Mouse (Mus musculus) ES-E14 (cell line): Measurements from ENCODE around the gene Igfbp6. TPM values are rescaled to one million over a fixed set of nuclear protein-coding genes. Genes with fewer than 3 reads are reported as not detected.
A peak's percentile ranks its signal among the peaks of the same experiment; 100 is the strongest.

Experiments used
- DNase-seq: peaks from one replicate; pipeline ENCODE4 v3.0.0-alpha.2; 2013; ENCODE audit warnings: low read depth, low spot score
- H3K27ac ChIP-seq: 2 replicates; pipeline ENCODE4 v1.5.1; 2012; ENCODE audit warnings: low read depth, mild to moderate bottlenecking, low read length, moderate library complexity, mixed read lengths; ENCODE audit not compliant: poor library complexity, insufficient read depth, severe bottlenecking
- H3K36me3 ChIP-seq: 2 replicates; pipeline ENCODE4 v1.6.1; 2012; ENCODE audit warnings: mild to moderate bottlenecking, low read length, moderate library complexity, mixed read lengths; ENCODE audit not compliant: control insufficient read depth, poor library complexity, insufficient read depth, severe bottlenecking
- H3K4me1 ChIP-seq, 2 experiments: fragments of 150-350 bp in 1 of 2; sonication (generic) in 1 of 2; 2 replicates each; pipeline ENCODE4 v1.6.1; 2012; ENCODE audit warnings: low read length in 2 of 2, mild to moderate bottlenecking in 1 of 2, mixed read lengths in 1 of 2; ENCODE audit not compliant: control insufficient read depth in 2 of 2, insufficient read depth in 2 of 2, poor library complexity in 1 of 2
- H3K4me3 ChIP-seq, 2 experiments: fragments of 150-350 bp in 1 of 2; sonication (generic) in 1 of 2; 2 replicates each; pipeline ENCODE4 v1.5.1; 2012; ENCODE audit warnings: low read length in 2 of 2, low read depth in 1 of 2, mild to moderate bottlenecking in 1 of 2, mixed read lengths in 1 of 2; ENCODE audit not compliant: insufficient read depth in 1 of 2, poor library complexity in 1 of 2, severe bottlenecking in 1 of 2
- H3K9ac ChIP-seq: 2 replicates; pipeline ENCODE4 v1.6.1; 2012; ENCODE audit warnings: low read depth, mild to moderate bottlenecking, low read length, mixed read lengths; ENCODE audit not compliant: poor library complexity, insufficient read depth, severe bottlenecking
- H3K9me3 ChIP-seq: fragments of 150-350 bp; sonication (generic); 2 replicates; pipeline ENCODE4 v1.6.1; 2012; ENCODE audit warnings: low read depth, mild to moderate bottlenecking, low read length; ENCODE audit not compliant: control insufficient read depth, insufficient read depth
- CHD2 ChIP-seq: IDR thresholded peaks from 2 replicates; pipeline ENCODE4 v1.6.1; 2014; ENCODE audit warnings: mild to moderate bottlenecking, low read depth, low read length, inconsistent platforms
- HCFC1 ChIP-seq: IDR thresholded peaks from 2 replicates; pipeline ENCODE4 v1.6.1; 2012; ENCODE audit warnings: low read length, inconsistent platforms, borderline replicate concordance; ENCODE audit not compliant: insufficient read depth
- MAFK ChIP-seq: IDR thresholded peaks from 2 replicates; pipeline ENCODE4 v1.6.1; 2014; ENCODE audit warnings: mild to moderate bottlenecking, low read depth, low read length, inconsistent platforms; ENCODE audit not compliant: insufficient read depth
- ZC3H11A ChIP-seq: IDR thresholded peaks from 2 replicates; pipeline ENCODE4 v1.6.1; 2012; ENCODE audit warnings: low read depth, mild to moderate bottlenecking, inconsistent platforms, low read length, borderline replicate concordance
- ZNF384 ChIP-seq: IDR thresholded peaks from 2 replicates; pipeline ENCODE4 v1.6.1; 2012; ENCODE audit warnings: low read depth, low read length, inconsistent platforms
- in situ Hi-C, 2 experiments: fragments of 600-800 bp; cut with MboI; formaldehyde crosslinking; loops; one replicate each; pipeline ENCODE4 v1.15.1; 2025; ENCODE audit warnings: low sequenced_read_pairs in 2 of 2, inconsistent platforms in 1 of 2; ENCODE audit not compliant: unreplicated experiment in 2 of 2
- total RNA-seq: library from RNA; depleted of rRNA; stranded (reverse); fragments of 300-350 nt; gene quantifications from 2 replicates; pipeline ENCODE4 v1.2.3, GENCODE M21; 2012

Gene Igfbp6
- total RNA-seq, 1 experiment: 7.5 TPM

GRCm38 (mm10) chr15:102169064-102169463 lies 24.9 kb downstream of the Igfbp6 start:
- Histone ChIP-seq H3K9ac (no peak overlapping the region), H3K4me3 (no peak overlapping the region), H3K27ac (no peak overlapping the region), H3K9me3 (no peaks in the 10 kb centered on the region), H3K4me1 (no peaks in the 10 kb centered on the region; a peak in 1 of 4 replicates), H3K36me3 (0 out of 2 replicates have a peak, but pooled peaks cover 1% of the 10 kb centered on the region)
- TF ChIP-seq MAFK: no peak
- no peak for TF ChIP-seq ZC3H11A
- no peak for TF ChIP-seq CHD2
- TF ChIP-seq HCFC1: no peak
- no peak for TF ChIP-seq ZNF384
- in situ Hi-C loops: no loop called here
- DNase-seq: no peak

GRCm38 (mm10) chr15:102173581-102173980 lies 29.4 kb downstream of the Igfbp6 start:
- Histone ChIP-seq H3K36me3 (0 out of 2 replicates have a peak, but pooled peaks cover 6% of the 10 kb centered on the region), H3K9ac (no peak overlapping the region), H3K4me3 (no peak overlapping the region), H3K27ac (no peak overlapping the region), H3K9me3 (no peaks in the 10 kb centered on the region), H3K4me1 (peaks cover 3 to 10% of the 10 kb centered on the region in 2 experiments; a peak in 2 of 4 replicates)
- no peak for DNase-seq
- TF ChIP-seq HCFC1: no peak
- no peak for TF ChIP-seq ZNF384
- TF ChIP-seq CHD2: no peak
- no peak for TF ChIP-seq MAFK
- TF ChIP-seq ZC3H11A: no peak
- in situ Hi-C loops: no loop called here

GRCm38 (mm10) chr15:102175736-102176319 lies 31.7 kb downstream of the Igfbp6 start:
- 0 out of 2 replicates have a peak, but pooled peaks cover 4% of the 10 kb centered on the region for H3K36me3 ChIP-seq
- peaks cover 8 to 18% of the 10 kb centered on the region in 2 experiments; a peak in 2 of 4 replicates for H3K4me1 ChIP-seq
- in situ Hi-C loops: no loop called here
- no peak overlapping the region for H3K9ac ChIP-seq
- no peak overlapping the region for H3K4me3 ChIP-seq
- TF ChIP-seq ZC3H11A: no peak
- TF ChIP-seq HCFC1: no peak
- no peak for TF ChIP-seq ZNF384
- no peak for TF ChIP-seq MAFK
- no peak for TF ChIP-seq CHD2
- H3K9me3 ChIP-seq: no peaks in the 10 kb centered on the region
- H3K27ac ChIP-seq: no peak overlapping the region
- DNase-seq: no peak

DNA sequence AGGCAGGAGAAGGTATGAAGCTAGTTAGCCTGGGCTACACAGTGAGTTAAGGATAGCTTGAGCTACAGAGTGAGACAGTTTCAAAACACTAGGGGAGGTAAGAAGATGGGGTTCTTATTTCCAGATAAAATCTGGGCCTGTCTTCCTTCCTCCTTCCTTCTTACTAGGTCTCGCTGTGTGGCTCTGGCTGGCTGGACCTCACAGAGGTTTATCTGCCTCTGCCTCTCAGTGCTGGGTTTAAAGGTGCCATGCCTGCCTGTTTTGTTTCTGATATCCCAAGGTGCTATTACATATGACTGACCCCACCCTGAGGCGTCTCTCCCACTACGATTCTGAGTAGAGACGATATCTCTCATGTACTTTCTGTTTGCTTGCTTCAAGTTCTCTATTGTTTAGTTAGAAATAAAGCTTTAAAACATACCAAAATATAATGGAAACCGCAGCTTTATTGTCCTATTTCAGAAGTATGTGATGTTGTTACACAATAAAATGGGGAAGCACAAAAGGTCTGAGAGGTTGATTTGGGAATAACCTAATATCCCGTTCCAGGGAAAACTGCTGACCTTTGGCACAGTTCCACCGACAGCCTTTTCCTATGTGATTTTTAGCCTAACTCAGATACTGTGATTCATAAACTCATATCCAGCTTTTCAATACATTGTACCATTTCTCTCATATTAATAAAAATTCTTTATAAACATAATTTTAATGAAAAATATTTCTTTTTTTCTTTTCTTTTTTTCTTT lies 32.6 kb downstream of the Igfbp6 start:
- no peak overlapping the region for H3K27ac ChIP-seq
- H3K4me1 ChIP-seq: peaks cover 8 to 18% of the 10 kb centered on the region in 2 experiments; a peak in 2 of 4 replicates
- H3K9me3 ChIP-seq: no peaks in the 10 kb centered on the region
- TF ChIP-seq CHD2 (no peak), ZC3H11A (no peak), HCFC1 (no peak), MAFK (no peak), ZNF384 (no peak)
- H3K9ac ChIP-seq: 0 out of 2 replicates have a peak overlapping the region, but pooled peaks have one; percentile 2
- 0 out of 2 replicates have a peak, but pooled peaks cover 4% of the 10 kb centered on the region for H3K36me3 ChIP-seq
- no peak overlapping the region for H3K4me3 ChIP-seq
- no peak for DNase-seq
- in situ Hi-C loops: no loop called here
